Mouse (Mus musculus) gastrocnemius, postnatal 10 days (tissue): Measurements from ENCODE around the gene Taf3. TPM values are rescaled to one million over a fixed set of nuclear protein-coding genes. Genes with fewer than 3 reads are reported as not detected.

Source experiments
- DNase-seq: peaks from one replicate; pipeline ENCODE4 v3.0.0; 2021; ENCODE audit warnings: mixed read lengths
- long read RNA-seq, 2 experiments: library from polyadenylated mRNA; stranded (forward); transcript quantifications; one replicate each; pipeline ENCODE4 v2.0.0; 2021
- total RNA-seq, 2 experiments: library from RNA; stranded (reverse); gene quantifications; 2 replicates each; pipeline ENCODE4 v1.2.3; 2021

Taf3 gene
- total RNA-seq, result 1 to 10 TPM; 7.4 to 7.6 TPM
- long read RNA-seq, experiment 1, full-length matches to known transcripts, result 9 of 10 reads
- long read RNA-seq, experiment 1, partial matches to known transcripts, result 1 of 10 reads
- long read RNA-seq, experiment 1, other reads (novel, unspliced or antisense), result 0 of 10 reads
- long read RNA-seq, experiment 2, full-length matches to known transcripts, result 4 of 5 reads
- long read RNA-seq, experiment 2, partial matches to known transcripts, result 1 of 5 reads
- long read RNA-seq, experiment 2, other reads (novel, unspliced or antisense), result 0 of 5 reads

- peak; percentile 96 for DNase-seq
Observed at GRCm38 (mm10) chr2:10048461-10048860, at the start of gene Taf3. TSS of gene Taf3 (minus strand) at chr2:10048596.

GRCm38 (mm10) chr2:10094327-10095100 lies 46.1 kb upstream of the Taf3 start:
- no peak for DNase-seq

- no peak for DNase-seq
Observed at GRCm38 (mm10) chr2:10087256-10087850, 39.0 kb upstream of the Taf3 start.

GRCm38 (mm10) chr2:10082737-10083136 lies 34.3 kb upstream of the Taf3 start:
- DNase-seq, result no peak

- DNase-seq, result no peak
Observed at GRCm38 (mm10) chr2:10081453-10082080, 33.2 kb upstream of the Taf3 start.

GRCm38 (mm10) chr2:10080310-10081010 lies 32.1 kb upstream of the Taf3 start, which contains the start of the genes Atp5c1 and Kin:
TSS of gene Atp5c1 (minus strand) at chr2:10080510.
TSS of gene Kin (plus strand) at chr2:10080593.
- DNase-seq, result peak; percentile 97

- no peak for DNase-seq
Observed at GRCm38 (mm10) chr2:10079745-10080309, 31.4 kb upstream of the Taf3 start.

- no peak for DNase-seq
Observed at GRCm38 (mm10) chr2:10076675-10077074, 28.3 kb upstream of the Taf3 start.

- DNase-seq, result no peak
Observed at GRCm38 (mm10) chr2:10074470-10074869, 26.1 kb upstream of the Taf3 start.

GRCm38 (mm10) chr2:10071751-10072150 lies 23.4 kb upstream of the Taf3 start:
- DNase-seq, result no peak

GRCm38 (mm10) chr2:10058836-10059235 lies 10.4 kb upstream of the Taf3 start:
- no peak for DNase-seq

- DNase-seq, result no peak
Observed at GRCm38 (mm10) chr2:10051996-10052395, 3.6 kb upstream of the Taf3 start.

- no peak for DNase-seq
Observed at GRCm38 (mm10) chr2:10050878-10051277, 2.5 kb upstream of the Taf3 start.

- DNase-seq, result no peak
Observed at GRCm38 (mm10) chr2:10049456-10049855, 1.1 kb upstream of the Taf3 start.

- peak; percentile 24 for DNase-seq
Observed at GRCm38 (mm10) chr2:10047758-10048436, 499 bp downstream of the Taf3 start.

GRCm38 (mm10) chr2:10034976-10035375 lies 13.4 kb downstream of the Taf3 start:
- no peak for DNase-seq

GRCm38 (mm10) chr2:10033684-10034083 lies 14.7 kb downstream of the Taf3 start:
- DNase-seq, result no peak

- no peak for DNase-seq
Observed at GRCm38 (mm10) chr2:10029755-10030154, 18.6 kb downstream of the Taf3 start.

GRCm38 (mm10) chr2:10024264-10024663 lies 24.1 kb downstream of the Taf3 start:
- no peak for DNase-seq

- DNase-seq, result peak; percentile 25
Observed at GRCm38 (mm10) chr2:10021296-10021695, 27.1 kb downstream of the Taf3 start.
